Mouse (Mus musculus): ENCODE results near the gene Spata32. TPM values are rescaled to one million over a fixed set of nuclear protein-coding genes. Genes with fewer than 3 reads are reported as not detected.
"Not testable (repeated sequence)": the region's sequence is repeated elsewhere in the genome, so short reads cannot be mapped to it uniquely, and the experiment has no call there.

Gene Spata32
- total and polyA plus RNA-seq, 2 experiments from 2014 or later = 0.57 to 0.64 TPM

GRCm38 (mm10) chr11:103234447-103234846, 16.2 kb upstream of the Spata32 start:
- Histone ChIP-seq H3K4me3 (ENCODE audit: low read depth, low read length) (no peak overlapping the region), H3K27me3 (ENCODE audit: insufficient read depth, low read length) (no peaks in the 10 kb centered on the region), H3K4me2 (ENCODE audit: low read depth) (no peak overlapping the region), H3K9me3 (ENCODE audit: low read length) (no peaks in the 10 kb centered on the region), H3K36me3 (ENCODE audit: insufficient read depth) (peaks cover 25% of the 10 kb centered on the region), H3K4me1 (ENCODE audit: insufficient read depth) (no peaks in the 10 kb centered on the region), H3K27ac (ENCODE audit: low read depth, low read length) (no peak overlapping the region), H3K9ac (no peak overlapping the region)
- DNase-seq = no peak
- ATAC-seq = no peak
- 53% methylated on average over 1 of the region's 1 CpGs for WGBS
- no peak for TF ChIP-seq CTCF (IDR thresholded peaks at IDR 0.05; ENCODE audit: low read depth)

- H3K27me3 ChIP-seq (ENCODE audit: insufficient read depth, low read length) = no peaks in the 10 kb centered on the region
- no peak for ATAC-seq
- H3K9ac ChIP-seq = no peak overlapping the region
- TF ChIP-seq CTCF (IDR thresholded peaks at IDR 0.05; ENCODE audit: low read depth) = peak; percentile 83
- H3K36me3 ChIP-seq (ENCODE audit: insufficient read depth) = peaks cover 22% of the 10 kb centered on the region
- H3K4me2 ChIP-seq (ENCODE audit: low read depth) = no peak overlapping the region
- no peaks in the 10 kb centered on the region for H3K9me3 ChIP-seq (ENCODE audit: low read length)
- no peak overlapping the region for H3K4me3 ChIP-seq (ENCODE audit: low read depth, low read length)
- 31% methylated on average over 7 of the region's 7 CpGs for WGBS
- H3K4me1 ChIP-seq (ENCODE audit: insufficient read depth) = no peaks in the 10 kb centered on the region
- peak; percentile 74 for DNase-seq
- no peak overlapping the region for H3K27ac ChIP-seq (ENCODE audit: low read depth, low read length)
These were observed 14.7 kb upstream of the Spata32 start for GRCm38 (mm10) chr11:103232966-103233365.

DNA sequence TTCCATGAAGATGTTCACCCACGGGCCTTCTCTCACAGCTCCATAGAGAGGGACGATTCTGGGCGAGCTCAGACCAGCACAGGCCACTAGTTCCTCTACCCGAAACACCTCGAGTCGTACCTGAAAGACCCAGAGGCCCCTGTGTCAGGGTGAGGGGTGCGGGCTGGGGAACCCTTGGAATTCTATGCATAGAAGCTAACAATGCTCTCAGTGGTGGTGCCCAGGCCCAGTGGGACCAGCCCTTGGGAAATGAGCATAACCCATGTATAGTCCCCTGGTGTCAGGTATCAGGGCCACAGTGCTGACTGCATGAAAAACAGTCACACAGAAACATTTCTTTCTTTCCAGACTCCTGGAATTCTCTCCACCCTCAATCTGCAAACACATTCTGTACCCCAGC, 13.1 kb upstream of the Spata32 start:
- Histone ChIP-seq H3K36me3 (ENCODE audit: insufficient read depth) (peaks cover 35% of the 10 kb centered on the region), H3K4me1 (ENCODE audit: insufficient read depth) (no peaks in the 10 kb centered on the region), H3K4me3 (ENCODE audit: low read depth, low read length) (no peak overlapping the region), H3K27me3 (ENCODE audit: insufficient read depth, low read length) (no peaks in the 10 kb centered on the region), H3K4me2 (ENCODE audit: low read depth) (no peak overlapping the region), H3K9me3 (ENCODE audit: low read length) (no peaks in the 10 kb centered on the region), H3K9ac (no peak overlapping the region), H3K27ac (ENCODE audit: low read depth, low read length) (no peak overlapping the region)
- 92% methylated on average over 7 of the region's 7 CpGs for WGBS
- TF ChIP-seq CTCF (IDR thresholded peaks at IDR 0.05; ENCODE audit: low read depth) = no peak
- DNase-seq (no peak), ATAC-seq (no peak)

- whole genome bisulfite sequencing = 92% methylated on average over 19 of the region's 19 CpGs
- H3K4me1 ChIP-seq (ENCODE audit: insufficient read depth) = no peaks in the 10 kb centered on the region
- H3K9ac ChIP-seq = no peak overlapping the region
- DNase-seq (no peak), ATAC-seq (no peak)
- H3K9me3 ChIP-seq (ENCODE audit: low read length) = no peaks in the 10 kb centered on the region
- H3K27me3 ChIP-seq (ENCODE audit: insufficient read depth, low read length) = no peaks in the 10 kb centered on the region
- H3K36me3 ChIP-seq (ENCODE audit: insufficient read depth) = peaks cover 43% of the 10 kb centered on the region
- no peak overlapping the region for H3K27ac ChIP-seq (ENCODE audit: low read depth, low read length)
- H3K4me3 ChIP-seq (ENCODE audit: low read depth, low read length) = no peak overlapping the region
- no peak for TF ChIP-seq CTCF (IDR thresholded peaks at IDR 0.05; ENCODE audit: low read depth)
- no peak overlapping the region for H3K4me2 ChIP-seq (ENCODE audit: low read depth)
These were observed 12.4 kb upstream of the Spata32 start for GRCm38 (mm10) chr11:103230626-103231025.

DNA sequence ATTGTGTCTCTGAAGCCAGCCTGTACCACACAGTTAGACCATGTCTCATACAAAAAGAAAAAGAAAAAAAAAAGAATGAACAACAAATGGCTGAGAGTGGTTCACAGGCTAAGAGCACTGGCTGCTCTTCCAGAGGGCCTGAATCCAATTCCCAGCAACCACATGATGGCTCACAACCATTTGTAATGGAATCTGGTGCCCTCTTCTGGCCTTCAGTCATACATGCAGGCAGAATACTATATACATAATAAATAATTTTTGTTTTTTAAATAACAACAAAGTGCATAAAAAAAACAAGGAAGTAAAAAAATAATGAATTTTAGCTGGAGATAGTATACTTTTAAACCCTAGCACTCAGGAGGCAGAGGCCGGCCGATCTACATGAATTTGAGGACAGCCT, 11.4 kb upstream of the Spata32 start:
- 98% methylated on average over 2 of the region's 2 CpGs for WGBS
- Histone ChIP-seq H3K4me1 (ENCODE audit: insufficient read depth) (no peaks in the 10 kb centered on the region), H3K36me3 (ENCODE audit: insufficient read depth) (peaks cover 52% of the 10 kb centered on the region), H3K4me3 (ENCODE audit: low read depth, low read length) (no peak overlapping the region), H3K4me2 (ENCODE audit: low read depth) (no peak overlapping the region), H3K9ac (no peak overlapping the region), H3K9me3 (ENCODE audit: low read length) (no peaks in the 10 kb centered on the region), H3K27me3 (ENCODE audit: insufficient read depth, low read length) (no peaks in the 10 kb centered on the region), H3K27ac (ENCODE audit: low read depth, low read length) (no peak overlapping the region)
- DNase-seq (no peak), ATAC-seq (no peak)
- no peak; the same call in 1 of the 2 replicates for TF ChIP-seq CTCF (IDR thresholded peaks at IDR 0.05; ENCODE audit: low read depth)

GRCm38 (mm10) chr11:103223951-103224456, 5.8 kb upstream of the Spata32 start:
- Histone ChIP-seq H3K4me3 (ENCODE audit: low read depth, low read length) (no peak overlapping the region), H3K9me3 (ENCODE audit: low read length) (no peaks in the 10 kb centered on the region), H3K27ac (ENCODE audit: low read depth, low read length) (no peak overlapping the region), H3K9ac (no peak overlapping the region), H3K27me3 (ENCODE audit: insufficient read depth, low read length) (no peaks in the 10 kb centered on the region), H3K36me3 (ENCODE audit: insufficient read depth) (peaks cover 70% of the 10 kb centered on the region), H3K4me1 (ENCODE audit: insufficient read depth) (no peaks in the 10 kb centered on the region), H3K4me2 (ENCODE audit: low read depth) (no peak overlapping the region)
- ATAC-seq (no peak), DNase-seq (no peak)
- TF ChIP-seq CTCF (IDR thresholded peaks at IDR 0.05; ENCODE audit: low read depth) = no peak
- WGBS = 68% methylated on average over 18 of the region's 18 CpGs

DNA sequence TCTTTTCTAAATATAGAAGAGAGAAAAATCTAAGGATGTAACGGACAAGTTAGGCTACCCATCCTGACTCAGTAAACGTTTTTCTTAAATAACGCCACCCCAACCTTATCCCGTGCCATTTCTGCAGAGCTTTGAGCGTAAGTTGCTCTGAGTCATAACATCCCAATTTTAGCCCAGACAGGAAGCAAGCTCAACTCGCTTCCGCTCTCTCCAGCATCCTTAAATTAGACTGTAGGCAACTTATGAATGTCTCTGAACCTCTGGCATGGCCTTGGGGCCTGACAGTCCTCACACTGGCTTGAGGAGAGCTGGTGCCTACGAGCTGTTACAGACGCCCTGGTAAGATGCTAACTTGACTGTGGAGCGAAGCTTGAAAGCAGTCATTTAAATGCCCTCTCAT, 5.2 kb upstream of the Spata32 start:
- TF ChIP-seq CTCF (IDR thresholded peaks at IDR 0.05; ENCODE audit: low read depth) = no peak
- Histone ChIP-seq H3K4me1 (ENCODE audit: insufficient read depth) (no peaks in the 10 kb centered on the region), H3K36me3 (ENCODE audit: insufficient read depth) (peaks cover 65% of the 10 kb centered on the region), H3K9me3 (ENCODE audit: low read length) (no peaks in the 10 kb centered on the region), H3K27ac (ENCODE audit: low read depth, low read length) (no peak overlapping the region), H3K27me3 (ENCODE audit: insufficient read depth, low read length) (no peaks in the 10 kb centered on the region), H3K4me2 (ENCODE audit: low read depth) (no peak overlapping the region), H3K9ac (no peak overlapping the region), H3K4me3 (ENCODE audit: low read depth, low read length) (no peak overlapping the region)
- WGBS = 89% methylated on average over 10 of the region's 10 CpGs
- DNase-seq (no peak), ATAC-seq (no peak)

DNA sequence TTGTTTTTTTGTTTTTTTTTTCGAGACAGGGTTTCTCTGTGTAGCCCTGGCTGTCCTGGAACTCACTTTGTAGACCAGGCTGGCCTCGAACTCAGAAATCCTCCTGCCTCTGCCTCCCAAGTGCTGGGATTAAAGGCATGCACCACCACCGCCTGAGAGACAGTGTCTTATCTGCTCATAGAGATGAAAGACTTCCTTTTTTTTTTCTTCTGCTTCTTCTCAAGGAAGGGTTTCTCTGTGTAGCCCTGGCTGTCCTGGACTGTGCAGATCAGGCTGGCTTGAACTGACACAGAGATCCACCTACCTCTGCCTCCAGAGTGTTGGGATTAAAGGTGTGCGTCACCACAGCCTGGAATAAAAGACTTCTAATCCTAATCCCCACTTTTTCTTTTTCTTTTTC, 4.5 kb upstream of the Spata32 start:
- H3K27me3 ChIP-seq (ENCODE audit: insufficient read depth, low read length); H3K4me2 ChIP-seq (ENCODE audit: low read depth); H3K9ac ChIP-seq; H3K9me3 ChIP-seq (ENCODE audit: low read length); H3K4me3 ChIP-seq (ENCODE audit: low read depth, low read length); ATAC-seq; H3K4me1 ChIP-seq (ENCODE audit: insufficient read depth); DNase-seq; H3K27ac ChIP-seq (ENCODE audit: low read depth, low read length): not testable (repeated sequence)
- H3K36me3 ChIP-seq (ENCODE audit: insufficient read depth) = peaks cover 62% of the 10 kb centered on the region
- 96% methylated on average over 4 of the region's 4 CpGs for WGBS
